Mouse (Mus musculus) thymus, adult 2 months (tissue): ENCODE data around the gene Tmc3.

ENCODE experiments used
- CTCF ChIP-seq: fragments of 200-500 bp; IDR thresholded peaks from 2 replicates; pipeline ENCODE4 v1.5.1; 2012; ENCODE audit warnings: mild to moderate bottlenecking, control low read depth, low read length, moderate library complexity, borderline replicate concordance; ENCODE audit not compliant: control insufficient read depth, poor library complexity, insufficient read depth; ENCODE audit errors: extremely low read depth
- POLR2A ChIP-seq: fragments of 200-500 bp; IDR thresholded peaks from 2 replicates; pipeline ENCODE4 v1.6.1; 2012; ENCODE audit warnings: mild to moderate bottlenecking, low read length, control low read depth, moderate library complexity; ENCODE audit not compliant: control insufficient read depth, poor library complexity, insufficient read depth; ENCODE audit errors: extremely low read depth

DNA sequence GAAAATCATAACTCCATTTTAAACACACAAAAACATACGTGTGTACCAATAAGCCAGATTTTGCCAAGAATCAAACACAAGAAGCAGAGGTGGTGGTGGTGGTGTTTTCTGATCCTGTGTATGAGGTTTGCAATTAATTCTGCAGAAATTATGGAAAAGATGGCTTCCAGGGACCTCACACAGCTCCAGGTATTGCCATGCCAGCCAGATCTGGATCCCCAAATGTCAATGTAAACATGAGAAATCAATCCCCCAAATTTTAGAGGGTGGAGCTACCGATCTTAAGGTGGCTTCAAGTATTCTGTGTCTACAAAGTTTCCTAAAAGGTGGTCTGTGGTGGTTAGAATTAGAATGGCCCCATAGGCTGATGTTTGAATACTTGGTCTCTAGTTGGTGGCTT lies 15.3 kb upstream of the Tmc3 start:
- TF ChIP-seq POLR2A: no peak
- no peak for TF ChIP-seq CTCF
